ENCODE assay signal across 19 mouse cellular contexts in the genomic region with DNA sequence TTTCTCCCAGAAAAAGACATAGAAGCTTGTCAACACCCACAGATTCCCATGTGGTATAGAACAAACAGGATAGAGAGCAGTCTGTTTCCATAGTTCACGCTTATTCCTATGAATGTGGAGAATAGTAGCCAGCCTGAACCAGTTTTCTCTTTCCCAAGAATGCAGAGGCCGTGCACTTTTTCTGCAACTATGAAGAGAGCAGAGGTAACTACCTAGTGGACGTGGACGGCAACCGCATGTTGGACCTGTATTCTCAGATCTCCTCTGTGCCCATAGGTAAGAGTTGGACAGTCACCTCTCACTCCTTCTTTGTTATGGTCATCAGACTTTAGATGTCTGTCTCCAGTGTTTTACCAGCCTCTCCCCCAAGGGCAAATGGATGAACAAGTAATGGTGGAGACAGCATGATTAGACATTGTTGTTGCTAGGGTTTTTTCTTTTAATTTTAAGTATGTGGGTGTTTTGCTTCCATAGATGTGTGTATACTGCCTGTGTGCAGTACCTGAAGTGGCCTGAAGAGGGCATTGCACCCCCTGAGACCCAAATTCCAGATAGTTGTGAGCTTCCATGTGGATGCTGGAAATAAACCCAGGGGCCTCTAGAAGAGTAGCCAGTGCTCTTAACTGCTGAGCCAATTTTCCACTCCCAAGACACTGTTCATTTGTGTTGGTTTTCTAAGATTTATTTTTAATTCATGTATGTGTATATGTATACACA. TPM values are rescaled to one million over a fixed set of nuclear protein-coding genes. Genes with fewer than 3 reads are reported as not detected.
A peak's percentile ranks its signal among the peaks of the same experiment; 100 is the strongest.
DNase-seq lines count a peak whose midpoint lies in the region; ATAC-seq and TF ChIP-seq lines count a peak whose summit lies in the region.
"Had no signal": no experiment of that assay in that cellular context is flagged by ENCODE, and none has a peak within 500 bp of the region (broad histone marks: within the 10 kb centered on the region; RNA-seq: fewer than 3 reads in every experiment).

No protein-coding gene starts in this region.

- no peak for DNase-seq in gastrocnemius, adult 2 months
- DNase-seq in gastrocnemius, postnatal 25 days = no peak
- DNase-seq in left cerebral cortex, adult 2 months (ENCODE audit: extremely low spot score in 1 of 2, low spot score in 2 of 2) = no peak
- DNase-seq in left cerebral cortex, adult 8-10 months (ENCODE audit: low spot score in 2 of 2) = no peak
- DNase-seq in testis, postnatal 14 days (ENCODE audit: low spot score) = no peak
- no peak for DNase-seq in right cerebral cortex, adult 2 months (ENCODE audit: low spot score in 2 of 2)
- DNase-seq: cerebellum, adult 11 months; cerebellum, postnatal 14 days; kidney, adult 18-20 months; kidney, postnatal 25 days; lung, postnatal 14 days; right cerebral cortex, postnatal 25 days; thymus, adult 18-20 months had no signal

- H3K4me1 ChIP-seq in testis, adult 2 months (ENCODE audit: control insufficient read depth, insufficient read depth, low read length) = no peaks in the 10 kb centered on the region; the same call in 1 of the 2 replicates
- H3K4me1 ChIP-seq: forebrain, embryonic 13.5 days; hindbrain, embryonic 12.5 days; limb, embryonic 15.5 days had no signal

- ATAC-seq in megakaryocyte-erythroid progenitor cell, adult 5-6 weeks (replicated peaks; ENCODE audit: low FRiP score, low TSS enrichment, poor library complexity, severe bottlenecking) = no peak
- ATAC-seq: forebrain, embryonic 13.5 days had no signal

- H3K4me3 ChIP-seq in gastrocnemius, adult 2 months = no peak overlapping the region
- no peak overlapping the region for H3K4me3 ChIP-seq in left cerebral cortex, adult 2 months
- H3K4me3 ChIP-seq in testis, adult 2 months (ENCODE audit: control insufficient read depth, low read depth, low read length) = no peak overlapping the region
- H3K4me3 ChIP-seq: forebrain, embryonic 13.5 days; hindbrain, embryonic 12.5 days; limb, embryonic 15.5 days; neural tube, embryonic 13.5 days had no signal

- H3K27me3 ChIP-seq in testis, adult 2 months (ENCODE audit: control insufficient read depth, insufficient read depth, low read length) = no peaks in the 10 kb centered on the region
- H3K27me3 ChIP-seq: forebrain, embryonic 13.5 days; hindbrain, embryonic 12.5 days; limb, embryonic 15.5 days; neural tube, embryonic 13.5 days had no signal

- no peaks in the 10 kb centered on the region for H3K36me3 ChIP-seq in testis, adult 2 months (ENCODE audit: control insufficient read depth, insufficient read depth, low read length)

- no peak for TF ChIP-seq POLR2A in testis, adult 2 months (IDR thresholded peaks at IDR 0.05; ENCODE audit: control insufficient read depth, low read depth, low read length)

- intact Hi-C loops in gastrocnemius, adult 2 months (cut with DNase I) = no loop called here
- intact Hi-C loops in left cerebral cortex, adult 2 months (cut with DNase I) = no loop called here

- peak; percentile 47 for TF ChIP-seq CTCF in gastrocnemius, adult 2 months (IDR thresholded peaks at IDR 0.05)
- peak; percentile 40 for TF ChIP-seq CTCF in left cerebral cortex, adult 2 months (IDR thresholded peaks at IDR 0.05)
- TF ChIP-seq CTCF in testis, adult 2 months (IDR thresholded peaks at IDR 0.05; ENCODE audit: control insufficient read depth, insufficient read depth, insufficient replicate concordance, low read depth, low read length) = peak; percentile 39; the same call in 1 of the 2 replicates

- H3K27ac ChIP-seq in gastrocnemius, adult 2 months = no peak overlapping the region
- no peak overlapping the region for H3K27ac ChIP-seq in left cerebral cortex, adult 2 months
- no peak overlapping the region for H3K27ac ChIP-seq in testis, adult 2 months (ENCODE audit: control insufficient read depth, insufficient read depth, low read depth, low read length)
- H3K27ac ChIP-seq: forebrain, embryonic 13.5 days; limb, embryonic 15.5 days had no signal

RNA-seq across cellular contexts. Expression of a gene that starts 54.7 kb away (rescaled TPM):
- total RNA-seq in gastrocnemius, adult 2 months (2021) = 10 to 100 TPM; 14.9 to 24.0 TPM
- total RNA-seq in gastrocnemius, postnatal 25 days (2021) = 10 to 100 TPM; 20.3 to 20.6 TPM
- total RNA-seq in left cerebral cortex, adult 2 months (2021) = 10 to 100 TPM; 36.2 to 36.9 TPM
- total RNA-seq in left cerebral cortex, adult 8-10 months (2022) = 10 to 100 TPM; 28.6 to 33.1 (median 29.1) TPM
- polyA plus RNA-seq in testis, adult 2 months (2012; rRNA removed) = 58.5 and 60.2 TPM in 2 replicates
- total RNA-seq in megakaryocyte-erythroid progenitor cell, adult 5-6 weeks (2014; fragmentation: Nextera tagmentation) = 54.8 and 74.7 TPM in 2 replicates
- 51.1 and 56.8 TPM in 2 replicates for total RNA-seq in megakaryocyte-erythroid progenitor cell, adult 5-6 weeks (2017)

RNA-seq across cellular contexts. Expression of a gene that starts 54.8 kb away (rescaled TPM):
- total RNA-seq in gastrocnemius, adult 2 months (2021) = 10 to 100 TPM; 12.4 to 12.9 TPM
- total RNA-seq in gastrocnemius, postnatal 25 days (2021) = 10 to 100 TPM in 1 of 2 experiments, 1 to 10 TPM in 1; 9.0 to 10.7 TPM
- 10 to 100 TPM; 12.5 to 13.1 TPM for total RNA-seq in left cerebral cortex, adult 2 months (2021)
- 10 to 100 TPM; 12.5 to 14.2 (median 13.5) TPM for total RNA-seq in left cerebral cortex, adult 8-10 months (2022)
- polyA plus RNA-seq in testis, adult 2 months (2012; rRNA removed) = 11.0 and 11.1 TPM in 2 replicates
- 17.2 and 18.1 TPM in 2 replicates for total RNA-seq in megakaryocyte-erythroid progenitor cell, adult 5-6 weeks (2014; fragmentation: Nextera tagmentation)
- 12.5 and 22.9 TPM in 2 replicates for total RNA-seq in megakaryocyte-erythroid progenitor cell, adult 5-6 weeks (2017)
